Mouse (Mus musculus): ENCODE results near the gene Pcdh15.

Gene Pcdh15

GRCm38 (mm10) chr10:73947799-73948198 lies 848.7 kb downstream of the Pcdh15 start:
- DNase-seq (ENCODE audit: low spot score in 2 of 2): no peak

GRCm38 (mm10) chr10:73953362-73953761 lies 854.2 kb downstream of the Pcdh15 start:
- DNase-seq (ENCODE audit: low spot score in 2 of 2): no peak

GRCm38 (mm10) chr10:73984057-73984456 lies 884.9 kb downstream of the Pcdh15 start:
- DNase-seq (ENCODE audit: low spot score in 2 of 2): no peak

GRCm38 (mm10) chr10:74008836-74009235 lies 909.7 kb downstream of the Pcdh15 start:
- no peak for DNase-seq (ENCODE audit: low spot score in 2 of 2)

GRCm38 (mm10) chr10:74023091-74023490 lies 923.9 kb downstream of the Pcdh15 start:
- no peak for DNase-seq (ENCODE audit: low spot score in 2 of 2)

- no peak for DNase-seq (ENCODE audit: low spot score in 2 of 2)
Observed at GRCm38 (mm10) chr10:74053059-74053458, 953.9 kb downstream of the Pcdh15 start.

GRCm38 (mm10) chr10:74086653-74087052 lies 987.5 kb downstream of the Pcdh15 start:
- no peak for DNase-seq (ENCODE audit: low spot score in 2 of 2)

- no peak for DNase-seq (ENCODE audit: low spot score in 2 of 2)
Observed at GRCm38 (mm10) chr10:74098296-74098695, 999.2 kb downstream of the Pcdh15 start.

GRCm38 (mm10) chr10:74114107-74114506 lies 1015.0 kb downstream of the Pcdh15 start:
- DNase-seq (ENCODE audit: low spot score in 2 of 2): no peak

- no peak for DNase-seq (ENCODE audit: low spot score in 2 of 2)
Observed at GRCm38 (mm10) chr10:74116817-74117216, 1017.7 kb downstream of the Pcdh15 start.

- DNase-seq (ENCODE audit: low spot score in 2 of 2): no peak
Observed at GRCm38 (mm10) chr10:74123421-74123820, 1024.3 kb downstream of the Pcdh15 start.

GRCm38 (mm10) chr10:74129192-74129591 lies 1030.0 kb downstream of the Pcdh15 start:
- DNase-seq (ENCODE audit: low spot score in 2 of 2): no peak

- no peak for DNase-seq (ENCODE audit: low spot score in 2 of 2)
Observed at GRCm38 (mm10) chr10:74129665-74130064, 1030.5 kb downstream of the Pcdh15 start.

- no peak for DNase-seq (ENCODE audit: low spot score in 2 of 2)
Observed at GRCm38 (mm10) chr10:74130805-74131204, 1031.7 kb downstream of the Pcdh15 start.

GRCm38 (mm10) chr10:74147966-74148365 lies 1048.8 kb downstream of the Pcdh15 start:
- DNase-seq (ENCODE audit: low spot score in 2 of 2): no peak

GRCm38 (mm10) chr10:74181921-74182320 lies 1082.8 kb downstream of the Pcdh15 start:
- no peak for DNase-seq (ENCODE audit: low spot score in 2 of 2)

- DNase-seq (ENCODE audit: low spot score in 2 of 2): no peak
Observed at GRCm38 (mm10) chr10:74203650-74204049, 1104.5 kb downstream of the Pcdh15 start.

GRCm38 (mm10) chr10:74217268-74217667 lies 1118.1 kb downstream of the Pcdh15 start:
- no peak for DNase-seq (ENCODE audit: low spot score in 2 of 2)

GRCm38 (mm10) chr10:74220439-74220838 lies 1121.3 kb downstream of the Pcdh15 start:
- DNase-seq (ENCODE audit: low spot score in 2 of 2): no peak

GRCm38 (mm10) chr10:74257716-74258446 lies 1158.7 kb downstream of the Pcdh15 start:
- no peak for DNase-seq (ENCODE audit: low spot score in 2 of 2)

- DNase-seq (ENCODE audit: low spot score in 2 of 2): no peak
Observed at GRCm38 (mm10) chr10:74258639-74259038, 1159.5 kb downstream of the Pcdh15 start.

GRCm38 (mm10) chr10:74269637-74270269 lies 1170.6 kb downstream of the Pcdh15 start:
- DNase-seq (ENCODE audit: low spot score in 2 of 2): no peak

GRCm38 (mm10) chr10:74270894-74271293 lies 1171.8 kb downstream of the Pcdh15 start:
- DNase-seq (ENCODE audit: low spot score in 2 of 2): peak; percentile 0 to 21
